Mouse (Mus musculus): ENCODE results near the gene Arhgef11. TPM values are rescaled to one million over a fixed set of nuclear protein-coding genes. Genes with fewer than 3 reads are reported as not detected.

Gene Arhgef11
- polyA plus RNA-seq, 1 experiment from 2014 or later = 27.0 TPM

DNA sequence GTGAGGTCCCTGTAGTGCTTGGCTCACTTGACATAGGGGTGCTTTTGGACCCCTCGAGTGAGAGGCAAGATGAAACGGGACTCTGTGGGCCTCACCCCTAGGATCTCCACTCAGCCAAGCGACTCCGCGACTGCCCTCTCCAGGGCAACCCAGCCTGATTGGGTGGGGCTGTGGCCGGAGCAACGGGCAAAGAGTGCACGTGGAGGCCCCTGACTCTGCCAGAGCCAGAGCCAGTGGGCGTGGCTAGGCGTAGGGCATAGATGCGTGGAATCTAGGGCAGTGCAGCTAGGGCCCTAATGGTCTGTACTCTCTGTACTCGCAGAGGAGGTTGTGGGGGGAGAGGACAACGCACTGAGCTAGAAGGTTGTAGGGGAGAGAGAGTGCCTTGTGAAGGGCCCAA lies 131.1 kb downstream of the Arhgef11 start, which contains the start of gene Lrrc71:
Gene Lrrc71, minus strand, starts transcription at position 195 of the 400 bp plus-strand sequence.
- Histone ChIP-seq H3K9ac (replicated peaks) (no peak within 1 kb of the TSS), H3K36me3 (no peaks in the 10 kb centered on the region), H3K4me2 (replicated peaks) (no peak within 1 kb of the TSS), H3K27me3 (peaks cover under 1% of the 10 kb centered on the region; the same call in 1 of the 2 replicates), H3K4me3 (replicated peaks) (no peak within 1 kb of the TSS), H3K9me3 (no peaks in the 10 kb centered on the region), H3K4me1 (replicated peaks) (peaks cover 15% of the 10 kb centered on the region), H3K27ac (no peak within 1 kb of the TSS)
- peak; percentile 44; the same call in 1 of the 2 replicates for ATAC-seq
- WGBS = 42% methylated on average over 13 of the region's 13 CpGs

DNA sequence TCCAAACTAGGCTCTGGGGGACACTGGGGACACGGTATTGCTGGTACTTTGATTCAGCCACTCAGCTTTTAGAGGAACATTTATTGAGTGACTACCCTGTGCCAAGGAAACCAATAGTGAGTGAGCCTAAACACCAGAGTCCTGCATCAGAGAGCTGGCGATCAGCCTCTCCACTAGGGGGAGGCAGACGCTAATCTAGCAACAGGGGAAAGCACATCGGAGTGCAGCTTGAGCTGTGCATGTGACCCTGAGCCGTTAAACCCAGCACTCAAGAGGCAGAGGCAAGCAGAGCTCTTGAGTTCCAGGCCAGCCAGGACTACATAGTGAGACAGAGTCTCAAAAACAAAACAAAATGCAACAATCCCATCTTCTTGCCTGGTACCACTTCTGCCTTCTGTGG lies 131.7 kb downstream of the Arhgef11 start:
- WGBS = 27% methylated on average over 5 of the region's 5 CpGs
- Histone ChIP-seq H3K4me3 (replicated peaks) (no peak overlapping the region), H3K4me1 (replicated peaks) (peaks cover 15% of the 10 kb centered on the region), H3K27me3 (peaks cover 7% of the 10 kb centered on the region; the same call in 1 of the 2 replicates), H3K27ac (no peak overlapping the region), H3K4me2 (replicated peaks) (no peak overlapping the region), H3K36me3 (no peaks in the 10 kb centered on the region), H3K9me3 (no peaks in the 10 kb centered on the region), H3K9ac (replicated peaks) (no peak overlapping the region)
- ATAC-seq = no peak

DNA sequence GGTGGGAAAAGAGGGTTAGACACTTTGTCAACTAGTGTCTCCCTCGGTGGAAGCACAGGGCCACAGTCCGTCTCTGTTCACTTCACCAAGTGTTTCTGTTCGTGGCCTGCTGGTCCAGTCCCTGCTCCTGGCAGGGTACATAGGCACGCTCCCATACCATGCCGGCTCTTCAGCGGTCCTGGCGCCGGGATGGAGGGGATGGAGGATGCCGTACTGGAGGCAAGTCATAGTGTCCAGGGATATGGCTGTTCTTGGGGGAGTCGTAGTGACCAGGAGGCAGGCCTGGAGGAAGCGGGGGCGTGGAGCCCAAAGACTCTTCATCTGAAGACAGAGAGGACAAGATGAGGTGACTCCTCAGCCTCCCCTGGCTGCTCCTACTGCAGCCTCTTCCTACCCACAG lies 132.6 kb downstream of the Arhgef11 start:
- Histone ChIP-seq H3K4me1 (replicated peaks) (peaks cover 11% of the 10 kb centered on the region), H3K9ac (replicated peaks) (no peak overlapping the region), H3K4me2 (replicated peaks) (no peak overlapping the region), H3K9me3 (no peaks in the 10 kb centered on the region), H3K27me3 (peaks cover 16% of the 10 kb centered on the region), H3K27ac (no peak overlapping the region), H3K36me3 (no peaks in the 10 kb centered on the region), H3K4me3 (replicated peaks) (no peak overlapping the region)
- WGBS = 91% methylated on average over 12 of the region's 12 CpGs
- no peak for ATAC-seq

GRCm38 (mm10) chr3:87752567-87752966 lies 135.2 kb downstream of the Arhgef11 start:
- no peak overlapping the region for H3K4me3 ChIP-seq (replicated peaks)
- H3K4me1 ChIP-seq (replicated peaks) = peaks cover 12% of the 10 kb centered on the region; the same call in 1 of the 2 replicates
- 86% methylated on average over 3 of the region's 3 CpGs for WGBS
- H3K36me3 ChIP-seq = no peaks in the 10 kb centered on the region
- H3K4me2 ChIP-seq (replicated peaks) = no peak overlapping the region
- ATAC-seq = no peak
- H3K9me3 ChIP-seq = no peaks in the 10 kb centered on the region
- peaks cover 24% of the 10 kb centered on the region for H3K27me3 ChIP-seq
- no peak overlapping the region for H3K9ac ChIP-seq (replicated peaks)
- H3K27ac ChIP-seq = no peak overlapping the region

GRCm38 (mm10) chr3:87753829-87754228 lies 136.5 kb downstream of the Arhgef11 start:
- Histone ChIP-seq H3K9ac (replicated peaks) (no peak overlapping the region), H3K9me3 (no peaks in the 10 kb centered on the region), H3K27me3 (peaks cover 27% of the 10 kb centered on the region), H3K4me3 (replicated peaks) (no peak overlapping the region), H3K36me3 (no peaks in the 10 kb centered on the region), H3K27ac (no peak overlapping the region), H3K4me2 (replicated peaks) (no peak overlapping the region), H3K4me1 (replicated peaks) (peaks cover 9% of the 10 kb centered on the region; the same call in 1 of the 2 replicates)
- no peak for ATAC-seq
- WGBS = 85% methylated on average over 13 of the region's 13 CpGs

- 3% methylated on average over 24 of the region's 24 CpGs for WGBS
- peaks cover 9% of the 10 kb centered on the region; the same call in 1 of the 2 replicates for H3K4me1 ChIP-seq (replicated peaks)
- peak overlapping the region; percentile 23 for H3K4me3 ChIP-seq (replicated peaks)
- peaks cover 27% of the 10 kb centered on the region for H3K27me3 ChIP-seq
- H3K36me3 ChIP-seq = no peaks in the 10 kb centered on the region
- no peak overlapping the region for H3K27ac ChIP-seq
- ATAC-seq = peak; percentile 86
- H3K9ac ChIP-seq (replicated peaks) = peak overlapping the region; percentile 45
- no peaks in the 10 kb centered on the region for H3K9me3 ChIP-seq
- peak overlapping the region; percentile 51 for H3K4me2 ChIP-seq (replicated peaks)
These were observed 138.6 kb downstream of the Arhgef11 start for GRCm38 (mm10) chr3:87755964-87756363.

- Histone ChIP-seq H3K4me1 (replicated peaks) (peaks cover 9% of the 10 kb centered on the region; the same call in 1 of the 2 replicates), H3K9ac (replicated peaks) (peak overlapping the region; percentile 45; the same call in 1 of the 2 replicates), H3K4me3 (replicated peaks) (peak overlapping the region; percentile 23), H3K36me3 (no peaks in the 10 kb centered on the region), H3K27ac (no peak overlapping the region), H3K27me3 (peaks cover 27% of the 10 kb centered on the region), H3K9me3 (no peaks in the 10 kb centered on the region), H3K4me2 (replicated peaks) (peak overlapping the region; percentile 51)
- ATAC-seq = peak; percentile 41
- WGBS = 57% methylated on average over 20 of the region's 20 CpGs
These were observed 139.1 kb downstream of the Arhgef11 start for GRCm38 (mm10) chr3:87756488-87756887.

DNA sequence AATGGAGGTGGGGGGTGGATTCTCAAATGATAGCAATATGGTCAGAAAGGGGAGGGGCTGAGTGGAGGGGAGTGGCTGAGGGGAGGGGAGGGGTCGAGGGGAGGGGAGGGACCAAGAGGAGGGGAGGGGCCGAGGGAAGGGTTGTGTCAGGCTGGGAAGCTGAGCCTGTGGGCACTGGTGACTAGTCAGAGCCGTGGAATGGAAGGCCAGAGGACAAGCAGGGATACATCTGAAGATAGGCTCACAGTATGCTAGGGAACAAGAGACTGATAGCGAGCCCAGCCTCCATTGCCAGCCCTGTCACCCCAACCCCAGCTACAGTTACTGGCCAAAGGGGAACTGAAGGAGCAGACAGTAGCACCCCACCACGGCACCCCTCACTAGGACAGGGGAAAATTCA lies 141.3 kb downstream of the Arhgef11 start:
- no peak overlapping the region for H3K4me2 ChIP-seq (replicated peaks)

DNA sequence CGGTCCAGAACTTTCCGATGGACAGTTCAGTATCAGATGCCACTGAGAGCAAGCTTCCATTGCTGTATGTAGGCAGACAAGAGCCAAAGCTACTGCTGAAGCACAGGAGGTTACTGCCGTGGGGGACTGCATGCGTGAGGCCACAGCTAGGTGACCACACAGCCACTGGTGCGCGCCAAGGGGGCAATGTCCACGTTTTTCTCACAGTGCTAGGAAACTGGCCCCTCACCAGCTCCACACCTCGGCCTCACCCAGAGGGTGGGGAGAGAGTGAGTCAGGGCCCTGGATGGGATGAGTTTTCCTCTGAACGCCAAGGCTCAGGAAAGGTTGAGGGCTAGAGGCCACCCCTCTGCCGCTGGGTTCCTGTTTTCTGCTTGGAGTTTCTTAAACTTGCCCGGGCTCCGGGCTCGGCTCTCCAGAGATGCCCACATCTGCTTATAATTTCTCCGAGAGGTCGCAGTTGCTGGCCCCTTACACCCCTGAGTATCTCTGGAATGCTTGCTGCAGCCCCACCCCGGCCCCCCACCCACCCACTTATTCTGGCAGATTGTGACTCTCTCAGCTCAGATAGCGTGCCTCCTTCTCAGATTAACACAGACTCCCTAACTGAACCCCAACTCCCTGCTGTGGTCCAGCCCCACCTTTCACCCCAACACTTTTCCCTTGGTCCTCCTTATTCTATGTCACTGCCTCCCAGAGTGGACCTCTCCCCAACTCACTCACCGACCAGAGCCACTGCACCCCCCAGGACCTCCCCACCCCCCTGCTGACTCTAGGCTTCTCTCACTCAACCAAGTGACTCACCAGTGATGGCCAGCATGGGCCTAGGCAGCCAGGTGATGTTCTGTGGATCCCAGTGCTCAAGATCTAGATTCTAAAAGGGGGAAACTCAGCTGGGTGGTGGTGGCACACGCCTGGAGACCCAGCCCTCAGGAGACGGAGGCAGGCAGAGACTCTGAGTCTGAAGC lies 144.3 kb downstream of the Arhgef11 start:
- ATAC-seq = no peak
- Histone ChIP-seq H3K27ac (no peak overlapping the region), H3K36me3 (no peaks in the 10 kb centered on the region), H3K4me1 (replicated peaks) (peaks cover 8% of the 10 kb centered on the region), H3K4me3 (replicated peaks) (no peak overlapping the region), H3K9ac (replicated peaks) (no peak overlapping the region), H3K9me3 (no peaks in the 10 kb centered on the region), H3K4me2 (replicated peaks) (no peak overlapping the region), H3K27me3 (peaks cover 26% of the 10 kb centered on the region)
- 79% methylated on average over 20 of the region's 20 CpGs for WGBS

More for the DNA sequence above, 141.3 kb downstream of the Arhgef11 start:
- ATAC-seq = no peak
- no peaks in the 10 kb centered on the region for H3K9me3 ChIP-seq
- H3K27me3 ChIP-seq = peaks cover 28% of the 10 kb centered on the region
- no peak overlapping the region for H3K9ac ChIP-seq (replicated peaks)
- peaks cover 12% of the 10 kb centered on the region for H3K4me1 ChIP-seq (replicated peaks)
- no peaks in the 10 kb centered on the region for H3K36me3 ChIP-seq
- 54% methylated on average over 4 of the region's 5 CpGs for WGBS
- no peak overlapping the region for H3K4me3 ChIP-seq (replicated peaks)
- no peak overlapping the region for H3K27ac ChIP-seq

DNA sequence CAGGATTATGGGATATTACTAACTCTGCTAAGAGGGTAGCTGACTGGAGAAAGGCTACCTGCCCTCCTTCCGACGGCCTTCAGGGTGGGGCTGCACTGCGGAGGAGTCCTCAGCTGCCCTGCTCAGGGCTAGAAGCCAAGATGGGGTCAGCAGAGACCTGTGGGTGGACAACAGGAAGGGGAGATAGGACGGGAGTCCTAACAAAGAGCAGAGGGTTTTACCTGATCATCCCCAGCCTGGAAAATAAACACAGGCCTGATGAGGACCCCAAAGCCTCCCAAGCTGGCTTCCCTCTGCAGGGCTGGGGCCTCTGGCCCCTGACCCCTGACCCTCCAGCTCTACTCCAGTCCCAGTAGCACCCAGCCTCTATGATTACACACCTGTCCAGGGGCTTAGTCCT lies 145.8 kb downstream of the Arhgef11 start:
- WGBS = 75% methylated on average over 4 of the region's 4 CpGs
- peaks cover 37% of the 10 kb centered on the region for H3K27me3 ChIP-seq
- H3K27ac ChIP-seq = no peak overlapping the region
- ATAC-seq = no peak
- no peaks in the 10 kb centered on the region for H3K9me3 ChIP-seq
- H3K4me2 ChIP-seq (replicated peaks) = no peak overlapping the region
- H3K36me3 ChIP-seq = no peaks in the 10 kb centered on the region
- no peak overlapping the region for H3K4me3 ChIP-seq (replicated peaks)
- no peak overlapping the region for H3K9ac ChIP-seq (replicated peaks)
- H3K4me1 ChIP-seq (replicated peaks) = peaks cover 8% of the 10 kb centered on the region

GRCm38 (mm10) chr3:87763683-87764289 lies 146.4 kb downstream of the Arhgef11 start:
- H3K9ac ChIP-seq (replicated peaks) = no peak overlapping the region
- 26% methylated on average over 15 of the region's 15 CpGs for WGBS

DNA sequence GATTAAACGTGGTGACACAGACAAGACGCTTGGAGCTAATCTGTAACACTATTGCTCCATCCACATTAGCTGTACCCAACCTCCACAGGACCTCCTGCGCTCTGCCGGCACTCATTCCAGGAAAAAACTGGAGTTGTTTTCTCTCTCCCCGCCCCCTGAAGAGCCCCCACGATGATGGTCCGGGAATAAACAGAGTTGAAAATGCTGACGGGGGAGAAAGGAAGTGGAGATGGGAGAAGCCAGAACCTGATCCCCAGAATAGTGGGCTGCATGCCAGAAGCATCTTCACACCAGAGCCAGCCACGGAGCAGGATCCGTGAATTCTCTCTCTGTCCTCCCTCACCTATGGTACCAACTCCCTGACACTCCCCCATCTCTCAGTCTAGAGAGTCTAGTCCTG lies 147.1 kb downstream of the Arhgef11 start:
- H3K27ac ChIP-seq = no peak overlapping the region
- H3K4me3 ChIP-seq (replicated peaks) = no peak overlapping the region
- WGBS = 50% methylated on average over 10 of the region's 10 CpGs
- ATAC-seq = no peak
- H3K27me3 ChIP-seq = peaks cover 50% of the 10 kb centered on the region
- H3K9me3 ChIP-seq = no peaks in the 10 kb centered on the region
- H3K9ac ChIP-seq (replicated peaks) = no peak overlapping the region
- peaks cover 8% of the 10 kb centered on the region for H3K4me1 ChIP-seq (replicated peaks)
- no peaks in the 10 kb centered on the region for H3K36me3 ChIP-seq
- H3K4me2 ChIP-seq (replicated peaks) = peak overlapping the region; percentile 14; the same call in 1 of the 2 replicates

More at GRCm38 (mm10) chr3:87763683-87764289, 146.4 kb downstream of the Arhgef11 start:
- no peaks in the 10 kb centered on the region for H3K36me3 ChIP-seq
- no peak overlapping the region for H3K27ac ChIP-seq
- peaks cover 8% of the 10 kb centered on the region for H3K4me1 ChIP-seq (replicated peaks)
- no peaks in the 10 kb centered on the region for H3K9me3 ChIP-seq
- no peak overlapping the region for H3K4me3 ChIP-seq (replicated peaks)
- H3K4me2 ChIP-seq (replicated peaks) = peak overlapping the region; percentile 14; the same call in 1 of the 2 replicates
- ATAC-seq = 0 out of 2 replicates have a peak, but pooled peaks have one; percentile 27
- peaks cover 42% of the 10 kb centered on the region for H3K27me3 ChIP-seq

Data from midbrain, embryonic 13.5 days (tissue).